Comparison of ENCODE assay signal across 17 mouse cellular contexts in the genomic region with DNA sequence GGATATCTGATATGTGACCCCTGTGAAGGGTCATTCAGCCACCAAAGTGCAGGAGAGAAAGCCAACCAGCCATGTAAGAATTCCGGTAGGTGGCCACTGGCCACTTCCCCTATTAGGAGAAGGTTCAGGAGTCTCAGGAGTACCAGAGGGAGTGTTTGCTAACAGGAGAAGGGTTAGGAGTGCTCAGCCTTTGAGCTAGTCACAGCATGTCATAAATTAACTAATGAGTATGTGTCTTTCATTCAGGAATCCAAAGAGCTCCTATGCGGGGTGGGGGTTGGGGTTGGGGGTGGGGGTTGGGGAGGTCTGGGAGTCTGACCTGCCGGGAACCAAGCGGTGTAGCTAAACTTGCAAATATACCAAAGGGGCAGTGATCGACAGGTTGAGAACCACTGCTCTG.
"Had no signal": no experiment of that assay in that cellular context is flagged by ENCODE, and none has a peak within 500 bp of the region (broad histone marks: within the 10 kb centered on the region; RNA-seq: fewer than 3 reads in every experiment).

No protein-coding gene starts in this region.

- H3K4me2 ChIP-seq: limb, embryonic 12.5 days; liver, embryonic 13.5 days; midbrain, embryonic 11.5 days; midbrain, embryonic 15.5 days; neural tube, embryonic 13.5 days had no signal

- H3K36me3 ChIP-seq: limb, embryonic 12.5 days; liver, embryonic 13.5 days had no signal

- H3K27me3 ChIP-seq: limb, embryonic 12.5 days; liver, embryonic 13.5 days; megakaryocyte, embryonic 14.5 days; midbrain, embryonic 15.5 days; neural tube, embryonic 13.5 days had no signal

- H3K9me3 ChIP-seq: limb, embryonic 12.5 days; liver, embryonic 13.5 days; megakaryocyte, embryonic 14.5 days; midbrain, embryonic 15.5 days; neural tube, embryonic 13.5 days had no signal

- H3K27ac ChIP-seq: hindbrain, postnatal 0 days; limb, embryonic 12.5 days; liver, embryonic 13.5 days; macrophage; midbrain, embryonic 15.5 days; neural tube, embryonic 13.5 days had no signal

- DNase-seq: layer of hippocampus, adult 9-11 months; layer of hippocampus, postnatal 36 days; liver; liver, embryonic 13.5 days; liver, postnatal 0 days; retina, postnatal 1 day; right cerebral cortex, postnatal 4 days; spleen, adult 18-20 months; thymus, adult 18-20 months; thymus, postnatal 14 days had no signal

- H3K4me3 ChIP-seq: limb, embryonic 12.5 days; liver, embryonic 13.5 days; megakaryocyte, embryonic 14.5 days; midbrain, embryonic 15.5 days; neural tube, embryonic 13.5 days had no signal

- ATAC-seq: hindbrain, postnatal 0 days; liver, postnatal 0 days; midbrain, embryonic 15.5 days had no signal

- H3K9ac ChIP-seq: limb, embryonic 12.5 days; liver, embryonic 13.5 days; liver, postnatal 0 days; midbrain, embryonic 15.5 days; neural tube, embryonic 13.5 days had no signal

- H3K4me1 ChIP-seq: limb, embryonic 12.5 days; liver, embryonic 13.5 days; megakaryocyte, embryonic 14.5 days; midbrain, embryonic 15.5 days; neural tube, embryonic 13.5 days had no signal
